Mouse (Mus musculus) gastrocnemius, postnatal 36 days (tissue): ENCODE data around the gene Lrrc14b. TPM values are rescaled to one million over a fixed set of nuclear protein-coding genes. Genes with fewer than 3 reads are reported as not detected.

Experiments used
- microRNA-seq, 2 experiments: library from miRNA; unstranded; fragments of <30 nt; microRNA quantifications; one replicate each; pipeline ENCODE4 v1.2.0; 2021
- total RNA-seq, 2 experiments: library from RNA; stranded (reverse); gene quantifications; 2 replicates each; pipeline ENCODE4 v1.2.3; 2021

Gene Lrrc14b
- total RNA-seq, 2 experiments from 2014 or later = 83.6 to 97.9 TPM

Small RNA genes within 50 kb of the gene (microRNA-seq; reads per million reads assigned to microRNA genes)
- gene Mir692-3 = 0 reads per million in 2 experiments

Other genes starting within 250 kb of the Lrrc14b start
- under 1 TPM; 0.54 to 0.56 TPM for gene Slc9a3, start 242.5 kb downstream of the Lrrc14b start, total RNA-seq
- gene Exoc3, start 155.3 kb downstream of the Lrrc14b start, total RNA-seq = 10 to 100 TPM; 27.7 to 29.6 TPM
- gene Ahrr, start 71.7 kb downstream of the Lrrc14b start, total RNA-seq = not detected
- 10 to 100 TPM; 15.4 to 18.1 TPM for gene Pdcd6, start 46.4 kb downstream of the Lrrc14b start, total RNA-seq
- gene Sdha, start 13.7 kb downstream of the Lrrc14b start, total RNA-seq = 100 to 1,000 TPM; 627 to 644 TPM
- gene Ccdc127, start 13.7 kb downstream of the Lrrc14b start, total RNA-seq = 10 to 100 TPM; 43.7 to 46.4 TPM
- 1 to 10 TPM; 2.2 to 3.5 TPM for gene Zfp72, start 26.8 kb upstream of the Lrrc14b start, total RNA-seq
- gene Ftl1-ps1, start 35.7 kb upstream of the Lrrc14b start, total RNA-seq = 100 to 1,000 TPM; 188 to 221 TPM
- gene Zfp825, start 130.0 kb upstream of the Lrrc14b start, total RNA-seq = 1 to 10 TPM; 5.2 to 6.2 TPM